Mouse (Mus musculus) kidney, postnatal 36 days (tissue): ENCODE data around the gene Setdb2.

ENCODE experiments used
- DNase-seq, 2 experiments: peaks; one replicate each; pipeline ENCODE4 v3.0.0; 2021 to 2022; ENCODE audit warnings: mixed read lengths in 2 of 2

Gene Setdb2

GRCm38 (mm10) chr14:59366386-59367105, 74.1 kb downstream of the Setdb2 start:
- peak; percentile 1 to 17 for DNase-seq

- DNase-seq, result peak; percentile 65 to 70
Observed at GRCm38 (mm10) chr14:59365244-59365644, 75.4 kb downstream of the Setdb2 start, which contains the start of gene Phf11d. Gene Phf11d (minus strand): TSS chr14:59365470.
